Mouse (Mus musculus) induced T-regulatory cell, adult 2 months (primary cell): ENCODE results near the gene Pdlim7.

Experiments
- DNase-seq: peaks from one replicate; pipeline ENCODE4 v3.0.0-alpha.2; 2012; ENCODE audit warnings: low read depth

Pdlim7 gene

DNA sequence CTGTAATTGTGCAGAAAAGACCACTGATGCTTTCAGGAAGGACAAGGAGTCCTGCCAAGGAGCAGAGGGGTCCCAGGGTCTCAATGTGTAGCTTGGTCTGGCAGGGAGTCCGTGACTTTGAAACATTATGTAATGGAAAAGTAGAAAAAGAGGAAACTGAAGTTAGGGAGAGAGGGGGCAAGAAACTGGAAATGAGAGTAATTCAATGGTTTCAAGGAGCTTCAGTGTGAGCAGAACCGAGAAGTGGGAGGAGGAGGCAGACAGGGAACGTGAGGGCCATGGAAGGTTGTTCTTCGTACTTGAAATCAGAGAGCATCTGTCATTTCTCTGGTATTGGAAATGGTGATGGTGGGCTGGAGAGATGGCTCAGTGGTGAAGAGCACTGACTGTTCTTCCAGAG lies 6.1 kb upstream of the Pdlim7 start:
- no peak for DNase-seq

GRCm38 (mm10) chr13:55516955-55517354 lies 3.5 kb upstream of the Pdlim7 start:
- peak; percentile 93 for DNase-seq

- DNase-seq: no peak
These were observed 352 bp upstream of the Pdlim7 start for GRCm38 (mm10) chr13:55513828-55514227.

DNA sequence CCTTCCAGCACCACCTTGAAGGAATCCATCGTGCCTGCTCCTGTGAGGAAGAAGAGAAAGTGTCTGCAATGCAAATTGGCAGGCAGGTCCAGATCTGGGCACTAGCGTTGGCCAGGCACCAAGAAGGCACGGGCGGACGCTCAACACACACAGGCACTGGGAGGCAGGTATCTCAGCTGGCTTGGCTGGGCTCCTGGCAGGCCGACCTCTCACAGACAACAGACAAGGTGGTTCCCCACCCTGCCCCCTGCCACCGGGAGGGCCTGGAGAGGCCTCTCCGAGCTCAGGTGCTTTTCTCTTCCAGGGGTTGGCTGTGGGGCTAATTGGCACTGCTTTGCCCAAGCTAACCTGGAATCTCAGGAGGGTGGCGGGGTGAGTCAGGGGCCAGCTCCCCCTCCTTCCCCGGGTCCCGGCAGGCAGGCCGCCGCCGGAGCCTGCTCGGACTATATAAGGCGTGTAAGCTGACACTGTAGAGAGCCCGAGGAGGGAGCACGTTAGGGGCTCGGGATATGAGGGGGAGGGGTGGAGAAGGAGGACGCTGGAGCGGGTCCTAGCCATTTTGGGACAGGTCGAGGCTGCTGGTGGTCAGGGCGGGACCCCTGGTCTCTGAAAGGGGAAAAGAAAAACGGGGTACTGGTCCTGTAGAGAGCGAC lies 971 bp downstream of the Pdlim7 start:
- DNase-seq: no peak

- no peak for DNase-seq
These were observed 2.0 kb downstream of the Pdlim7 start for GRCm38 (mm10) chr13:55511492-55511861.

DNA sequence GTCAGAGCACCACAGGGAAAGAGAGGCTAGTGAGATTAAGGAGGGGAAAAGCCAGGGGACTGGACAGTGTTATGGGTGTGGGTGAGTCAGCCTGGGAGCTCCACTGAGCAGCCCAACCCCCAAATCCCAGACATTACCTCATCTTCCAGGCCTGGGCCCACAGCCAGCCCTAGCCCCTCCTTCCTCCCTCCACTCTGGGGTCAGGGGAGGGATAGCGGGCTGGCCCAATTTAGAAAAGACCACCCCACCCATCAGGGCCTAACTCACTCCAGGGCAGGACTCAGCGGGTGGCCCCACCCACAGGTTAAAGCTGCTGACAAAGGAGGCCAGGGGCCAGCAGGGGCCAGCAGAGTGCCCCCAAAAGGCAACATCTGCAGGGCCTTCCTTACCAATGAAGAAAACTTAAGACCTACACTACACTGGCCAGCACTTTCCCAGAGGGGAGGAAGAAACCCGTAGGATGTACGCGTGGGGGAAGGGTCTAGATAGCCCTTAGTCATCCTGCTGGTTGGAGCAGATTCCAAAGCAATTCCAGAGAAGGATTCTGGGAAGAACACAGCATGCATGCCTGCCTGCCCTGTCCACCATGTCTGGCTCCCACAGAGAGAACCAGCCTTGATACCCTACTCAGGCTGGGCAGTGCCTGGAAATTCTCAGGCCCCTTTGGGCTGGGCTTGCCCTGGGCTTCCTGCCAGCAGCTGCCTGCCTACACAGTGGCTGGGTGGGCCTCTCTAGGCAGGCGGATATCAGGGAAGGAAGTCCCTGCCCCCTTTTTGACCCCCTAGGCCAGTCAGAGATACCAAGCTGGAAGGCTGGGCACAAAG lies 2.6 kb downstream of the Pdlim7 start:
- no peak for DNase-seq

GRCm38 (mm10) chr13:55510332-55510667 lies 3.2 kb downstream of the Pdlim7 start:
- no peak for DNase-seq

- DNase-seq: no peak
These were observed 4.9 kb downstream of the Pdlim7 start for GRCm38 (mm10) chr13:55508531-55508930.

- no peak for DNase-seq
These were observed 5.6 kb downstream of the Pdlim7 start for GRCm38 (mm10) chr13:55507877-55508276.

DNA sequence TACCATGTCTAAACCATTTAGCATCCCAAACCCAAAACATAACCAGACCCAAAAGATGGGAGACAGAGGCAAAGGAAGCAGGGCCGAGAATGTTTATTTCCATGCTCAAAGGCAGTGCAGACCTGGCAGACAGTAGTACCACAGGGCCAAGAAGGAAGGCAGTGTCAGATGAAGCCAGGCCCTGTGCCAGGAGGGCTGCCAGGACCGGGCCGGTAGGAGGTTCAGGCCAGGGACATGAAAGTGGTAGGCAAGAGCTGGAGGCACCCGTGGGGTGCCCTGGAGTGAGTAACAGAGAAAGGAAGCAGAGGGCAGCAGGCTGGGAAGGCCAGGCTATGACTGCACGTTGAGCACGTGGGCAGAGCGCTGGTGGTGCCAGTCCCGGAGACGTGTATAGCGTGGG lies 6.8 kb downstream of the Pdlim7 start:
- DNase-seq: no peak

DNA sequence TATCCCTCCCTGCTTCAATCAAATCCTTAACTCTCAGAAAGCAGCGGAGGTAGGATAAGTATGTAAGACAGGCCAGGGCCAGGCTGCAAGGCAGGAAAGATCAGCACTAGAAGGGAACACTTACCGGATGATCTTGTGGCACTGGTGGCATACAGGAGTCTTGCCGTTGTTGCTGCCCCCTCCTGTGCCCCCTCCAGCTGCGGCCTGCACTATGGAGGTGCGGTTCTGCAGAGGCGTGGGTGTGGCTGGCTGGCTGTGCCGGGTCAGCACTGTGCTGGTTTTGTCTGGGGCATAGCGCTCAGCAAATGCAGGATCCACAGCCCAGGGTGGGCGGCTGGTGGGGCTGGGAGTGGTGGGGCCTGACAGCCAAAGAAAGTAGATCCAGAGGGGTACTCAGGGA lies 7.7 kb downstream of the Pdlim7 start:
- DNase-seq: no peak

DNA sequence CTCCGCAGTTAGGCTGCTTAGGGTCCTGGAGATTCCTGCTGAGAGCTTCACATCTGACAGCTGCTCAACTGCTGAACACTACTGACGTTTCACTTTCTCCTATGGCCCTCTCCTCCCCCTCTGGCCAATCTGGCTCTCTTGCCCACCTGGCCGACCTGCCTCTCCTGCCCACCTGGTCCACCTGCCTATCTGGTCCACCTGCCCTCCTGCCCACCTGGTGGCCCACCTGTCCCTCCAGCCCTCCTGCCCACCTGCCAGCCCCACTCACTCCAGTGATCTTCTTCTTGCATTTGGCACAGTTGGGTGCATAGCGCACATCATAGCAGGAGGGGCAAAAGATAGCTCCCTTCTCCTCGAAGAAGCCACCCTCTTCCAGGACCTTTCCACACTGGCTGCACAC lies 9.1 kb downstream of the Pdlim7 start:
- DNase-seq: no peak

- DNase-seq: no peak
These were observed 11.1 kb downstream of the Pdlim7 start for GRCm38 (mm10) chr13:55502405-55502804.

DNA sequence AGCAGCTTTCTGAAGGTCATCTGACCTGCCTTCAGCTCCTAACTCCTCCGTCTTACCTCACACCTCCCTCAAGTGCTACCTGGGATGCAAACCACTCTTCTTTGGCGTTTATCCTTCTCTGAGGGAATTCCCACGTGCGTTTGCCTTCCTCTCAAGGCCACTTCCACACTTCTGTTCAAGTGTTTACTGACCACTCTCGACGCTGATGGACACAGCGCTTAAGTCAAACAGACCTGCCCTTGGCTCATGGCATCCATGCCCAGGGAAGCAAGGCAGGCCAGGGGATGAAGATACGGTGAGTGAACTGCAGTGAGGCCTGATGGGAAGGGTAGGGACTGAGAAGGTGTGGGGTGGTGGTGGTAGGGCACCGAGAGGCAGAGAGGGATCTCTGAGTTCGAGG lies 12.9 kb downstream of the Pdlim7 start:
- no peak for DNase-seq

DNA sequence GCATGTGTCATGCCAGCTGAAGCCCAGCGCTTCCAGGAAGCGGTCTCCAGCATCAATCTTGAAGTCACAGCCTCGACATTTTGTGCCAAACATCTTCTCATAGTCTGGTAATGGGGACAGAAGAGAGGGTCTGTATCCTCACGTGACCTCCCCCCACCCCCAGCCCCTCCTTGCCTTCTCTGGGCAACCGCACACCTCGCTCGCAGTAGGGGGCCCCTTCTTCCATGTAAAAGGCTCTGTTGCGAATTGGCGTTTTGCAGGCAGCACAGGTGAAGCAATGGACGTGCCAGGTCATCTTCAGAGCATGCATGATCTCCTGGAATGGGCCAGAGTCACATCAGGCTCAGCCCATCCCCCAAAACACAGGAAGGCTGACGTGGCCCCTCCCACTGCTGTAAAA lies 14.6 kb downstream of the Pdlim7 start:
- DNase-seq: no peak

DNA sequence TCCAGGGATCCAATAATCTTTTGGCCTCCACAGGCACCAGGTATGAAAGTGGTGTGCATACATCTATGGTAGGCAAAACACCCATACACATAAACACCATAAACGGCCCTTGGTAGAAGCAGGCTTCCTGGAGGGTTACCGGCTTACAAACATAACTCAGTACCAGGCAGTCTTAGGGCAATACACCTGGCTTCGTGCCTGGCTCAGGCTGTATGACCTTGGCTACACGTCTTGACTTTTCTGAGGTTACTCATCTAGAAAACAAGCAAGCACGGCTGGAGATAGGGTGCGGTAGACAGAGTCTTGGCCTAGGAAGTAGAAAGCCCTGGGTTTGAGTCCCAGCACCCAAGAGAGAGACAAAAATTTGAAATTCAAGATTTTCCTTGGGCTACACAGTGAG lies 16.8 kb downstream of the Pdlim7 start:
- no peak for DNase-seq

DNA sequence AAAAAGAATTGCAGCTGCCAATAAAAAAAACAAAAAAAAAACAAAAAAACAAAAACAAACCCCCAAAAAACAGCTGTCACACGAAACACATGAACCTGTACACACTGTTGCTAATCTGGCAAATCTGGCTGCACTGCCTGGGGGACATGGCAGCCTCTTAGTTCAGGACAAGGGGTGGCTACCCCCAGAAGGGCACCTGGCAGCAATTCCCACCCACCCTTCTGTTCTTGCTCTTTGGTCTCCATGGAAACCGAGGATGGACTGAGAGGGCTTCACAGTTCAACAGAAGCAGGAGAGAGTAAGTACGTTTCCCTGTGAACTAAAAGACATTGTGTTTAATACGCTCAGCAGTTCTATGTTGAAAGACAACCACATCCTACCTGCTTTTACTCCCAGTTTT lies 17.8 kb downstream of the Pdlim7 start:
- DNase-seq: no peak

DNA sequence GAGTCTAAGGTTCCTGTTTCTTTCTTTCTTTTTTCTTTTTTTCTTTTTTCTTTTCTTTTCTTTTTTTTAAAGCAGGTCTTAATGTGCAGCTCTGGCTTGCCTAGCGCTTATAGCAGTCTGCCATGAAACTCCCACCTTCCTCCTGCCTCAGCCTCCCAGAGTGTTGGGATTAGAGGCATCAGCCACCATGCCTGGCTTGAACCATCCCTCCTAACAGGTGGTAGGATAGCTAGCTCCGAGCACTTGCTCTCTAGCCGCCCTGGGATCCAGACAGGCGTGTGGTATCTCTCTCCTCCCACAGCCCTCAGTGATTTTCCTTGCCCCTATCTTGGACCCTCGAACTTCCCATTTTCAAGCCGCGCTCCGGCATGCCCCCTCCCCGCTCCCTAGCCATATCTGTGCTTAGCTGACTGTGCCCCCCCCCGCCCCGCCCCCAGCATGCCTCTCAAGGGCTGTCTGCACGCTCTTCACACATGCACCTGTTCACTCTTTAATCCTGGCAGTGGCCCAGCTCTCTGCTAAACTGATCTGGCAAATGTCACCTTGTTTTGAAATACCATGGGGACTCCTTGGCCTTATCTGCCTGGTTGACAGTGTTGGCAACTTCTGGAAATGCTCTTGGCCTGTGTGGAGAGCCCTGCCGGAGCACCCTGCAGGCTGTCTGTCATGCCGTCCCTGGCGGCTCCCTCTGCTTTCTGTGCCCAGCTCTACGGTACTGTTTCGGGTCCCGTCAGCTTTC lies 18.4 kb downstream of the Pdlim7 start:
- no peak for DNase-seq

DNA sequence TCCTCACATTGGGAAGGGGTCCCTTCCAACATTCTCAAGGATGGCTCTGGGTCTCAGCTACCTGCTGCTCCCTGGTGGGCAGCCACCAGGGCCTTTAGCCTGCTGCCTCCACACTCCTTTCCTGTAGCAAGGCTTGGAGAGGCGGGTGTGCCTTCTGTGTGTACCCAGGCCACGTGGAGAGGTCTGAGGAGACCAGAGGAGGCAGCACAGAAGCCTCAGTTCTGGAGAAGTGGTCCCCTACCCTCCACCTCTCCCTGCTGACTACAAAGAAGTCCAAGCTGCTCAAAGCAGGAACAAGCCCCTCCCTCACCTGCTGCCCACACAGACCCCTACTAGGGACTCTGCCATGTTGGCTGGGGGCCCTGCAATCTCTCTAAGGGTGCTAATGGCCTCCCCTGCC lies 19.2 kb downstream of the Pdlim7 start:
- no peak for DNase-seq

DNA sequence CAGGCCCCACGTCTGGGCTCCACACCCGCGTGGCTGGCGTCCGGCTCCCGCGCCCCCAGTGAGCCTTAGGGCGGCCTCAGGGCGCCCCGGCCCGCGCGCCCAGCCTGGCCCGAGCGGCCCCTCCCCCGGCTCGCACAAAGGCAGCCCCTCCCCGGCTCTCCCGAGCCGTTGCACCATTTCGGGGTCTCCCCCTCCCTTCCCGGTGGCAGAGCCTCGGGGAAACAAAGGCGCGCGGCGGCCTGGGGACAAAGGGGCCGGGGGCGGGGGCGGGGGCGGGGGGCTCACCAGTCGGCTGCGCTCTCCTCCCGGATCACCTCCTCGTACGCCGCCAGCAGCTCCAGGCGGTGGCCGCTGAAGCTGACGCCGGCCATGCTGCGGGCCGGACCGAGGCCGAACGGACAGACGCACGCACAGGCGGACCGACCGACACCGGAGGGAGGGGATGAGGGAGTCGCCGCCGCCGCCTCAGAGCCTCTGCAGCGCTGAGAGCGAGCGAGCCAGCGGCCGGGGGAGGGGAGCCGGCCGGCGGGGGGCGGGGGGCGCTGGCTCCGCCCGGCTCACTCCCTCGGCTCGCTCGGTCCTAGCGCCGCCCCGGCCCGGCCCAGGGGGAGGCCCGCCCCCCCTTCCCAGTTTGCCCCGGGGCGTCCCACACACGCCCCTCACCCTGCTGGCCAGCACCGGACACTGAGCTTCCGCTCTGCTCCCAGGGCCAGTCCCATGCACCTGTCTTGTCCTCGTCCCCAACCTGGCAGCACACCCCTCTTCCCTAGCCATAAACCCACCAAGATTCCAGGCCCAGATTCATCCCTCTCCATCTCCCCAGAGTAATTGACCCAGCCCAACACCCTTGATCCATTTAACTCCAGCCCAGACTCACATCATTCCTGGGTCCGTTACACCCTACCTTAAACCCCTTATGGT lies 25.6 kb downstream of the Pdlim7 start, which contains the start of gene Dbn1:
TSS of gene Dbn1 (minus strand) at position 534 of the 921 bp plus-strand sequence.
- peak; percentile 21 for DNase-seq

- DNase-seq: peak; percentile 43
These were observed 26.4 kb downstream of the Pdlim7 start for GRCm38 (mm10) chr13:55486916-55487577.
